24 mouse cellular contexts compared by ENCODE assay signal in the genomic region with DNA sequence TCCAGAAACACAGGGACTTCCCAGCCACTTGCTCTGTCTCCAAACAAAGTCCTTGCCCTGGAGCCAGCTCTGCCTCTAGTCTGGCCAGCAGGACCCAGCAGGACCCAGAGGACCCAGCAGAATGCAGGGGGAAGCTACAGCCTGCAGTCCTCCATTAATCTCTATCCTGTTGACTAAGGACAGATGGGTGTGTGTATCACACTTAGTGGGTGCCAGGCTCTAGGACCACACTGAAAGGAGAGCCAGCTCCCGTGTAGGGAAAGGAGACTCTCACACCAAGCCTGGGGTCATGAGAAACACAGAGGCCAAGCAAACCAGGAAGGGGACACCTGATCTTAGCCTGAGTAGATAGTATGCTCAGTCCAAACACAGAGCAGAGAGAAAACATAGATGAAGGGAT. TPM values are rescaled to one million over a fixed set of nuclear protein-coding genes. Genes with fewer than 3 reads are reported as not detected.
A peak's percentile ranks its signal among the peaks of the same experiment; 100 is the strongest.
DNase-seq lines count a peak whose midpoint lies in the region; ATAC-seq and TF ChIP-seq lines count a peak whose summit lies in the region.
"Had no signal": no experiment of that assay in that cellular context is flagged by ENCODE, and none has a peak within 500 bp of the region (broad histone marks: within the 10 kb centered on the region; RNA-seq: fewer than 3 reads in every experiment).

No protein-coding gene starts in this region.

- peaks cover 73% of the 10 kb centered on the region for H3K4me1 ChIP-seq in forebrain, embryonic 15.5 days
- H3K4me1 ChIP-seq in hindbrain, embryonic 10.5 days (replicated peaks), result peaks cover 78% of the 10 kb centered on the region
- peaks cover 5% of the 10 kb centered on the region for H3K4me1 ChIP-seq in midbrain, postnatal 0 days (ENCODE audit: insufficient read depth, low read length)

- ATAC-seq in forebrain, embryonic 15.5 days (replicated peaks), result no peak
- 0 out of 2 replicates have a peak, but pooled peaks have one; percentile 1 for ATAC-seq in megakaryocyte progenitor cell, adult 5-6 weeks (replicated peaks; ENCODE audit: poor library complexity)
- ATAC-seq in midbrain, postnatal 0 days (ENCODE audit: low FRiP score), result no peak
- ATAC-seq: activated CD4-positive, CD25-positive, alpha-beta regulatory T cell, adult 4 months; Patski had no signal

- peak overlapping the region; percentile 88 for H3K4me3 ChIP-seq in forebrain, embryonic 15.5 days
- peak overlapping the region; percentile 81; the same call in 1 of the 2 replicates for H3K4me3 ChIP-seq in hindbrain, embryonic 10.5 days
- no peak overlapping the region for H3K4me3 ChIP-seq in midbrain, postnatal 0 days (ENCODE audit: low read depth, low read length)
- H3K4me3 ChIP-seq: embryonic facial prominence, embryonic 13.5 days; limb, embryonic 15.5 days had no signal

- 52% methylated on average over 1 of the region's 1 CpGs for WGBS in forebrain, embryonic 15.5 days
- 64% methylated on average over 1 of the region's 1 CpGs for WGBS in hindbrain, embryonic 10.5 days
- 61% methylated on average over 1 of the region's 1 CpGs for WGBS in midbrain, postnatal 0 days

- H3K4me2 ChIP-seq in forebrain, embryonic 15.5 days (replicated peaks), result peak overlapping the region; percentile 82
- peak overlapping the region; percentile 91; the same call in 1 of the 2 replicates for H3K4me2 ChIP-seq in midbrain, postnatal 0 days (ENCODE audit: low read depth, low read length, poor library complexity, severe bottlenecking)
- H3K4me2 ChIP-seq: embryonic facial prominence, embryonic 13.5 days; limb, embryonic 15.5 days had no signal

- TF ChIP-seq CTCF in midbrain, postnatal 0 days (IDR thresholded peaks at IDR 0.05), result no peak

- no peaks in the 10 kb centered on the region for H3K27me3 ChIP-seq in forebrain, embryonic 15.5 days
- H3K27me3 ChIP-seq in hindbrain, embryonic 10.5 days (ENCODE audit: insufficient read depth, poor library complexity, severe bottlenecking), result peaks cover 54% of the 10 kb centered on the region
- no peaks in the 10 kb centered on the region for H3K27me3 ChIP-seq in midbrain, postnatal 0 days (ENCODE audit: insufficient read depth, low read length)

- H3K9ac ChIP-seq in forebrain, embryonic 15.5 days (replicated peaks), result peak overlapping the region; percentile 100
- H3K9ac ChIP-seq in midbrain, postnatal 0 days (replicated peaks; ENCODE audit: low read length, poor library complexity, severe bottlenecking), result no peak overlapping the region
- H3K9ac ChIP-seq: embryonic facial prominence, embryonic 13.5 days; limb, embryonic 15.5 days had no signal

- peak overlapping the region; percentile 98 for H3K27ac ChIP-seq in forebrain, embryonic 15.5 days (replicated peaks)
- H3K27ac ChIP-seq in hindbrain, embryonic 10.5 days, result peak overlapping the region; percentile 99; the same call in 1 of the 2 replicates
- peak overlapping the region; percentile 3; the same call in 1 of the 2 replicates for H3K27ac ChIP-seq in midbrain, postnatal 0 days (ENCODE audit: low read depth, low read length)
- H3K27ac ChIP-seq: embryonic facial prominence, embryonic 13.5 days; limb, embryonic 15.5 days had no signal

- DNase-seq in hindbrain, embryonic 10.5 days (ENCODE audit: low spot score), result no peak
- no peak for DNase-seq in midbrain, postnatal 0 days (ENCODE audit: low spot score)
- DNase-seq in left cerebral cortex, adult 18-20 months (ENCODE audit: low spot score in 2 of 2), result no peak
- DNase-seq in layer of hippocampus, adult 11-12 months (ENCODE audit: low spot score), result no peak
- no peak for DNase-seq in layer of hippocampus, adult 9-11 months
- DNase-seq: adrenal gland, postnatal 36 days; cerebellum, adult 2 months; heart, adult 18-20 months; kidney, adult 2 months; kidney, postnatal 36 days; lung, postnatal 14 days; spleen, adult 18-20 months had no signal

- no peaks in the 10 kb centered on the region for H3K36me3 ChIP-seq in forebrain, embryonic 15.5 days
- peaks cover 6% of the 10 kb centered on the region for H3K36me3 ChIP-seq in hindbrain, embryonic 10.5 days
- H3K36me3 ChIP-seq in midbrain, postnatal 0 days (ENCODE audit: insufficient read depth, low read length), result no peaks in the 10 kb centered on the region
- H3K36me3 ChIP-seq: embryonic facial prominence, embryonic 13.5 days; limb, embryonic 15.5 days had no signal

- no peaks in the 10 kb centered on the region for H3K9me3 ChIP-seq in forebrain, embryonic 15.5 days
- H3K9me3 ChIP-seq in hindbrain, embryonic 10.5 days, result no peaks in the 10 kb centered on the region
- no peaks in the 10 kb centered on the region for H3K9me3 ChIP-seq in midbrain, postnatal 0 days (ENCODE audit: low read length)
- H3K9me3 ChIP-seq: embryonic facial prominence, embryonic 13.5 days; limb, embryonic 15.5 days had no signal

RNA-seq across cellular contexts. Expression of gene Mad2l2, which starts 1.9 kb away (rescaled TPM):
- polyA plus RNA-seq in forebrain, embryonic 15.5 days (2015; fragmentation: Nextera tagmentation; extraction: Ambion mirVana), result 123 and 127 TPM in 2 replicates
- polyA plus RNA-seq in hindbrain, embryonic 10.5 days (2016; fragmentation: Nextera tagmentation; extraction: Ambion mirVana), result 74.3 and 86.9 TPM in 2 replicates
- 28.7 and 34.0 TPM in 2 replicates for total RNA-seq in megakaryocyte progenitor cell, adult 5-6 weeks (2015)
- 6.6 and 8.1 TPM in 2 replicates for total RNA-seq in megakaryocyte progenitor cell, adult 5-6 weeks (2017)
- 42.0 and 51.7 TPM in 2 replicates for total RNA-seq in midbrain, postnatal 0 days (2014; rRNA removed)
- 84.0 and 89.1 TPM in 2 replicates for polyA plus RNA-seq in midbrain, postnatal 0 days (2015; fragmentation: Nextera tagmentation; extraction: Ambion mirVana)
- 10 to 100 TPM; 10.7 to 17.5 TPM for total RNA-seq in left cerebral cortex, adult 18-20 months (2021)

RNA-seq across cellular contexts. Expression of gene Draxin, which starts 2.3 kb away (rescaled TPM):
- 21.2 TPM in 2 replicates for polyA plus RNA-seq in forebrain, embryonic 15.5 days (2015; fragmentation: Nextera tagmentation; extraction: Ambion mirVana)
- 6.5 and 13.1 TPM in 2 replicates for polyA plus RNA-seq in hindbrain, embryonic 10.5 days (2016; fragmentation: Nextera tagmentation; extraction: Ambion mirVana)
- not detected in 2 replicates for total RNA-seq in megakaryocyte progenitor cell, adult 5-6 weeks (2015)
- total RNA-seq in megakaryocyte progenitor cell, adult 5-6 weeks (2017), result not detected in 2 replicates
- 23.9 and 29.5 TPM in 2 replicates for total RNA-seq in midbrain, postnatal 0 days (2014; rRNA removed)
- polyA plus RNA-seq in midbrain, postnatal 0 days (2015; fragmentation: Nextera tagmentation; extraction: Ambion mirVana), result 4.3 and 5.0 TPM in 2 replicates
- total RNA-seq in left cerebral cortex, adult 18-20 months (2021), result under 1 TPM; 0.19 to 0.21 TPM
- total RNA-seq: gastrocnemius, adult 8-10 months; hematopoietic stem cell, adult 5-6 weeks had no signal
- polyA plus RNA-seq: heart, embryonic 14.5 days; thymus, postnatal 0 days had no signal

RNA-seq across cellular contexts. Expression of gene Fbxo6, which starts 23.7 kb away (rescaled TPM):
- 15.6 and 18.0 TPM in 2 replicates for polyA plus RNA-seq in forebrain, embryonic 15.5 days (2015; fragmentation: Nextera tagmentation; extraction: Ambion mirVana)
- polyA plus RNA-seq in hindbrain, embryonic 10.5 days (2016; fragmentation: Nextera tagmentation; extraction: Ambion mirVana), result 11.0 and 15.6 TPM in 2 replicates
- 19.6 and 20.1 TPM in 2 replicates for total RNA-seq in megakaryocyte progenitor cell, adult 5-6 weeks (2015)
- 9.1 and 11.5 TPM in 2 replicates for total RNA-seq in megakaryocyte progenitor cell, adult 5-6 weeks (2017)
- total RNA-seq in midbrain, postnatal 0 days (2014; rRNA removed), result 23.4 and 27.7 TPM in 2 replicates
- polyA plus RNA-seq in midbrain, postnatal 0 days (2015; fragmentation: Nextera tagmentation; extraction: Ambion mirVana), result 23.6 and 25.8 TPM in 2 replicates
- 10 to 100 TPM; 32.1 to 35.3 TPM for total RNA-seq in left cerebral cortex, adult 18-20 months (2021)

RNA-seq across cellular contexts. Expression of gene Fbxo44, which starts 32.0 kb away (rescaled TPM):
- polyA plus RNA-seq in forebrain, embryonic 15.5 days (2015; fragmentation: Nextera tagmentation; extraction: Ambion mirVana), result 60.7 and 64.6 TPM in 2 replicates
- polyA plus RNA-seq in hindbrain, embryonic 10.5 days (2016; fragmentation: Nextera tagmentation; extraction: Ambion mirVana), result 48.0 and 86.5 TPM in 2 replicates
- 1.0 and 3.0 TPM in 2 replicates for total RNA-seq in megakaryocyte progenitor cell, adult 5-6 weeks (2015)
- total RNA-seq in megakaryocyte progenitor cell, adult 5-6 weeks (2017), result 0.81 and 1.6 TPM in 2 replicates
- 169 and 189 TPM in 2 replicates for total RNA-seq in midbrain, postnatal 0 days (2014; rRNA removed)
- polyA plus RNA-seq in midbrain, postnatal 0 days (2015; fragmentation: Nextera tagmentation; extraction: Ambion mirVana), result 107 and 116 TPM in 2 replicates
- 100 to 1,000 TPM; 137 to 157 TPM for total RNA-seq in left cerebral cortex, adult 18-20 months (2021)

RNA-seq across cellular contexts. Expression of gene Fbxo2, which starts 32.2 kb away (rescaled TPM):
- polyA plus RNA-seq in forebrain, embryonic 15.5 days (2015; fragmentation: Nextera tagmentation; extraction: Ambion mirVana), result 4.5 and 4.7 TPM in 2 replicates
- polyA plus RNA-seq in hindbrain, embryonic 10.5 days (2016; fragmentation: Nextera tagmentation; extraction: Ambion mirVana), result 3.3 and 4.6 TPM in 2 replicates
- total RNA-seq in megakaryocyte progenitor cell, adult 5-6 weeks (2015), result not detected in 2 replicates
- not detected in 2 replicates for total RNA-seq in megakaryocyte progenitor cell, adult 5-6 weeks (2017)
- 13.5 and 17.5 TPM in 2 replicates for total RNA-seq in midbrain, postnatal 0 days (2014; rRNA removed)
- polyA plus RNA-seq in midbrain, postnatal 0 days (2015; fragmentation: Nextera tagmentation; extraction: Ambion mirVana), result 17.0 and 18.1 TPM in 2 replicates
- total RNA-seq in left cerebral cortex, adult 18-20 months (2021), result 100 to 1,000 TPM; 118 to 126 TPM
- total RNA-seq: hematopoietic stem cell, adult 5-6 weeks; monocyte, adult 5-6 weeks had no signal
- polyA plus RNA-seq: activated CD4-positive, CD25-positive, alpha-beta regulatory T cell, adult 4 months; heart, embryonic 14.5 days; liver, embryonic 16.5 days had no signal

Comparison
In these comparisons a context has a peak if more than half of its experiments do, and no peak if none do; other contexts are left out.
1. H3K27ac ChIP-seq: peak in every context shown above with its lines; median percentile 99 in hindbrain, embryonic 10.5 days; 98 in forebrain, embryonic 15.5 days; 3 in midbrain, postnatal 0 days.
2. RNA of gene Draxin, which starts 2.3 kb away (total RNA-seq): 23.9 to 29.5 TPM in midbrain, postnatal 0 days; 0.19 to 0.21 TPM in left cerebral cortex, adult 18-20 months and not detected in megakaryocyte progenitor cell, adult 5-6 weeks; every median in the first group is over 10 times any median in the second.